Mouse (Mus musculus): ENCODE data around the gene Dync1li2. TPM values are rescaled to one million over a fixed set of nuclear protein-coding genes. Genes with fewer than 3 reads are reported as not detected.
A peak's percentile ranks its signal among the peaks of the same experiment; 100 is the strongest.

Dync1li2 gene
- polyA plus RNA-seq, 1 experiment from 2014 or later: 84.9 TPM

GRCm38 (mm10) chr8:104430230-104430629 is 12.6 kb downstream of the Dync1li2 start:
- Histone ChIP-seq H3K27ac (ENCODE audit: low read depth, low read length) (no peak overlapping the region), H3K4me2 (ENCODE audit: low read depth, low read length) (no peak overlapping the region), H3K4me3 (ENCODE audit: low read depth, low read length) (no peak overlapping the region), H3K36me3 (ENCODE audit: control insufficient read depth, insufficient read depth, low read length) (peaks cover 74% of the 10 kb centered on the region), H3K27me3 (ENCODE audit: control insufficient read depth, insufficient read depth, low read length) (no peaks in the 10 kb centered on the region), H3K4me1 (ENCODE audit: control insufficient read depth, insufficient read depth, low read length) (no peaks in the 10 kb centered on the region), H3K9me3 (ENCODE audit: control insufficient read depth, low read length) (no peaks in the 10 kb centered on the region), H3K9ac (replicated peaks; ENCODE audit: low read depth, low read length) (no peak overlapping the region)
- no peak for ATAC-seq (ENCODE audit: low read depth)
- 90% methylated on average over 7 of the region's 7 CpGs for WGBS

DNA sequence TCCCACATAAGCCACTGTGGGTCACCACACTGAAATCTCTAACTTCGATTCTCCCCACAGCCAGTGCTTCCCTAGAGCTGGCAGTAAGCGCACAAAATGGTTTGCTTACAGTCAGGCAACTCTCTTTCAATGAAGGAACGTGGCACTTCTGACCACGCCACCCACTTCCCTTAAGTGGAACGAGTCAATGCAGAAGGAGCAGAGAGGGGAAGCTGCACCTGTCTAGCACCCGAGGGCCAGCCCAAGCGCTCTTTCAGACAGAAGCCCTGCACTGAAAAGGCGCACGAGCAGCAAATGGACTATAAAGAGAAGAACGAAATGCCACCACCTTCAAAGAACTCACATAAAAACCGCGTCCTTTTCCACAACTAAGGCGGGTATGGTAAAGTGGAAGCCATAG is 15.1 kb downstream of the Dync1li2 start:
- 89% methylated on average over 13 of the region's 13 CpGs for WGBS
- Histone ChIP-seq H3K27ac (ENCODE audit: low read depth, low read length) (no peak overlapping the region), H3K4me2 (ENCODE audit: low read depth, low read length) (no peak overlapping the region), H3K9ac (replicated peaks; ENCODE audit: low read depth, low read length) (no peak overlapping the region), H3K4me3 (ENCODE audit: low read depth, low read length) (no peak overlapping the region), H3K4me1 (ENCODE audit: control insufficient read depth, insufficient read depth, low read length) (no peaks in the 10 kb centered on the region), H3K9me3 (ENCODE audit: control insufficient read depth, low read length) (no peaks in the 10 kb centered on the region), H3K36me3 (ENCODE audit: control insufficient read depth, insufficient read depth, low read length) (peaks cover 79% of the 10 kb centered on the region), H3K27me3 (ENCODE audit: control insufficient read depth, insufficient read depth, low read length) (no peaks in the 10 kb centered on the region)
- ATAC-seq (ENCODE audit: low read depth): no peak

DNA sequence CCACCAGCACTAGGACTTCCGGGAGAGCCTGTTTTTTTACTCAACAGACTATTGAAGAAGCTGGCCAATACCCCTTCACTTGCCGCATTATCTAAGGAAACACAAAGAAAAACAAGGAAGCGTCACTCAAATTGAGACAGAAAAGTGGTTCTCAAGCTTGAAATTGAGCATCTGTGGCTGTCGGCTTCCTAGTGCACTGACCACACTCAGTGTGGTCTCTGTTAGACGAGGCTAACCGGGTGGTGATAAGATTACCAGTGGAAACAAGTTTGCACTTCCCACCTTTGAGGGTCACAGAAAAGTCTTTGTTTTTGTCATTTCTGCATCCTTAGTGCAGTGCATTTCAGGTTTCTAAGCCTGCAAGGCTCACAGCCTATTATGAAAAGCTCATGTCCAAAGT is 20.5 kb downstream of the Dync1li2 start:
- Histone ChIP-seq H3K4me1 (ENCODE audit: control insufficient read depth, insufficient read depth, low read length) (no peaks in the 10 kb centered on the region), H3K9ac (replicated peaks; ENCODE audit: low read depth, low read length) (no peak overlapping the region), H3K4me3 (ENCODE audit: low read depth, low read length) (no peak overlapping the region)

DNA sequence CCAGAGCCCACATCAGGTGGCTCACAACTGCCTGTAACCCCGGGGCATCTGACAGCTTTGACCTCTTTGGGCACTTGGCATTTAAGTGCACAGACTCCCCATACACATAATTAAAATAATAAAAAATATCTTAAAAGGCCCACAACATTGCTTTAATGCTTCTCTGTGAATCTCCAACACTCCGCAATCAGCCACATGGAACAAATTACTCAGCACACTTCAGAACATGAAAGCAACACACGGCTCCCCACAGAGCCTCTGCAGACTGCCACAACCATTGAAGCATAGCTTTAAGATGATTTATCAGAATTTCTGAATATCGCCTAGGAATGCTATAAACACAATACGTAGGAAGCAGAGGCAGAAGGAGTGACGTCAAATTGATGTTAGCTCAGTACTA is 26.8 kb downstream of the Dync1li2 start:
- Histone ChIP-seq H3K4me1 (ENCODE audit: control insufficient read depth, insufficient read depth, low read length) (no peaks in the 10 kb centered on the region), H3K36me3 (ENCODE audit: control insufficient read depth, insufficient read depth, low read length) (peaks cover 29% of the 10 kb centered on the region), H3K4me2 (ENCODE audit: low read depth, low read length) (no peak overlapping the region), H3K9ac (replicated peaks; ENCODE audit: low read depth, low read length) (no peak overlapping the region), H3K27ac (ENCODE audit: low read depth, low read length) (no peak overlapping the region), H3K9me3 (ENCODE audit: control insufficient read depth, low read length) (no peaks in the 10 kb centered on the region), H3K27me3 (ENCODE audit: control insufficient read depth, insufficient read depth, low read length) (no peaks in the 10 kb centered on the region), H3K4me3 (ENCODE audit: low read depth, low read length) (no peak overlapping the region)
- no peak for ATAC-seq (ENCODE audit: low read depth)
- 83% methylated on average over 6 of the region's 6 CpGs for WGBS

More for the DNA sequence above, 20.5 kb downstream of the Dync1li2 start:
- ATAC-seq (ENCODE audit: low read depth): no peak
- H3K4me2 ChIP-seq (ENCODE audit: low read depth, low read length): no peak overlapping the region
- H3K27ac ChIP-seq (ENCODE audit: low read depth, low read length): no peak overlapping the region
- H3K9me3 ChIP-seq (ENCODE audit: control insufficient read depth, low read length): no peaks in the 10 kb centered on the region
- H3K36me3 ChIP-seq (ENCODE audit: control insufficient read depth, insufficient read depth, low read length): peaks cover 80% of the 10 kb centered on the region
- no peaks in the 10 kb centered on the region for H3K27me3 ChIP-seq (ENCODE audit: control insufficient read depth, insufficient read depth, low read length)
- WGBS: 95% methylated on average over 6 of the region's 6 CpGs

- Histone ChIP-seq H3K36me3 (ENCODE audit: control insufficient read depth, insufficient read depth, low read length) (peaks cover 13% of the 10 kb centered on the region), H3K9ac (replicated peaks; ENCODE audit: low read depth, low read length) (no peak overlapping the region), H3K4me3 (ENCODE audit: low read depth, low read length) (no peak overlapping the region), H3K9me3 (ENCODE audit: control insufficient read depth, low read length) (no peaks in the 10 kb centered on the region), H3K27me3 (ENCODE audit: control insufficient read depth, insufficient read depth, low read length) (no peaks in the 10 kb centered on the region), H3K4me1 (ENCODE audit: control insufficient read depth, insufficient read depth, low read length) (no peaks in the 10 kb centered on the region), H3K27ac (ENCODE audit: low read depth, low read length) (no peak overlapping the region), H3K4me2 (ENCODE audit: low read depth, low read length) (no peak overlapping the region)
- ATAC-seq (ENCODE audit: low read depth): 0 out of 2 replicates have a peak, but pooled peaks have one; percentile 29
- WGBS: 43% methylated on average over 3 of the region's 3 CpGs
Observed at GRCm38 (mm10) chr8:104414204-104414603, 28.6 kb downstream of the Dync1li2 start.

GRCm38 (mm10) chr8:104413770-104414169 is 29.1 kb downstream of the Dync1li2 start:
- H3K27ac ChIP-seq (ENCODE audit: low read depth, low read length): no peak overlapping the region
- H3K9ac ChIP-seq (replicated peaks; ENCODE audit: low read depth, low read length): no peak overlapping the region
- peaks cover 11% of the 10 kb centered on the region for H3K36me3 ChIP-seq (ENCODE audit: control insufficient read depth, insufficient read depth, low read length)
- H3K4me1 ChIP-seq (ENCODE audit: control insufficient read depth, insufficient read depth, low read length): no peaks in the 10 kb centered on the region
- no peak overlapping the region for H3K4me3 ChIP-seq (ENCODE audit: low read depth, low read length)
- H3K4me2 ChIP-seq (ENCODE audit: low read depth, low read length): no peak overlapping the region
- peak; percentile 37 for ATAC-seq (ENCODE audit: low read depth)
- WGBS: 84% methylated on average over 4 of the region's 4 CpGs
- H3K27me3 ChIP-seq (ENCODE audit: control insufficient read depth, insufficient read depth, low read length): no peaks in the 10 kb centered on the region
- H3K9me3 ChIP-seq (ENCODE audit: control insufficient read depth, low read length): no peaks in the 10 kb centered on the region

GRCm38 (mm10) chr8:104412805-104413532 is 29.9 kb downstream of the Dync1li2 start:
- H3K4me3 ChIP-seq (ENCODE audit: low read depth, low read length): no peak overlapping the region
- H3K27ac ChIP-seq (ENCODE audit: low read depth, low read length): no peak overlapping the region
- 73% methylated on average over 7 of the region's 7 CpGs for WGBS
- no peaks in the 10 kb centered on the region for H3K4me1 ChIP-seq (ENCODE audit: control insufficient read depth, insufficient read depth, low read length)
- no peak overlapping the region for H3K4me2 ChIP-seq (ENCODE audit: low read depth, low read length)
- ATAC-seq (ENCODE audit: low read depth): no peak
- no peaks in the 10 kb centered on the region for H3K9me3 ChIP-seq (ENCODE audit: control insufficient read depth, low read length)
- H3K36me3 ChIP-seq (ENCODE audit: control insufficient read depth, insufficient read depth, low read length): peaks cover 7% of the 10 kb centered on the region
- no peak overlapping the region for H3K9ac ChIP-seq (replicated peaks; ENCODE audit: low read depth, low read length)
- H3K27me3 ChIP-seq (ENCODE audit: control insufficient read depth, insufficient read depth, low read length): no peaks in the 10 kb centered on the region

- H3K27me3 ChIP-seq (ENCODE audit: control insufficient read depth, insufficient read depth, low read length): no peaks in the 10 kb centered on the region
- WGBS: 96% methylated on average over 3 of the region's 3 CpGs
- H3K9me3 ChIP-seq (ENCODE audit: control insufficient read depth, low read length): no peaks in the 10 kb centered on the region
- no peak overlapping the region for H3K27ac ChIP-seq (ENCODE audit: low read depth, low read length)
- no peaks in the 10 kb centered on the region for H3K4me1 ChIP-seq (ENCODE audit: control insufficient read depth, insufficient read depth, low read length)
- no peak overlapping the region for H3K4me2 ChIP-seq (ENCODE audit: low read depth, low read length)
- no peak for ATAC-seq (ENCODE audit: low read depth)
- H3K4me3 ChIP-seq (ENCODE audit: low read depth, low read length): no peak overlapping the region
- H3K9ac ChIP-seq (replicated peaks; ENCODE audit: low read depth, low read length): no peak overlapping the region
- peaks cover under 1% of the 10 kb centered on the region for H3K36me3 ChIP-seq (ENCODE audit: control insufficient read depth, insufficient read depth, low read length)
Observed at GRCm38 (mm10) chr8:104411972-104412371, 30.9 kb downstream of the Dync1li2 start.

DNA sequence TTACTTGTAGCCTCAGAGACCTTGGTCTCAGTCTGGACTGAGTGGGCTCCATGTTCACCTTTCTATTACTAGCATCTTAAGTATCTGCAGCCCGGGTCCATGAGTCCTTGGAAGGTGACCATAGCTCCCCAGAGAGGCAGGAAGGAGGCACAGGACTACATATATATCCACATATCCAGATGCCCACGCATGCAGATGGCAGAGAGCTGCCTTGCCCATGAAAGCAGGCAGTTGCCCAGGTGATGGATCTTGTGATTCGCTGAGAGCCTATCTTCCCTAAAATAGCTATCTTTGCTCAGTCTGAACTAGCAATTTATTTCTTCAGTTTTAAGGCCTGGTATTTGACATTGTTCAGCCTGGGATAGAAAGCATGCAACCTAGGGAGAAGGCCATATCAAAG is 31.4 kb downstream of the Dync1li2 start:
- no peaks in the 10 kb centered on the region for H3K4me1 ChIP-seq (ENCODE audit: control insufficient read depth, insufficient read depth, low read length)
- H3K4me2 ChIP-seq (ENCODE audit: low read depth, low read length): no peak overlapping the region
- H3K9ac ChIP-seq (replicated peaks; ENCODE audit: low read depth, low read length): no peak overlapping the region
- H3K9me3 ChIP-seq (ENCODE audit: control insufficient read depth, low read length): no peaks in the 10 kb centered on the region
- no peak overlapping the region for H3K27ac ChIP-seq (ENCODE audit: low read depth, low read length)
- ATAC-seq (ENCODE audit: low read depth): no peak
- WGBS: 93% methylated on average over 3 of the region's 3 CpGs
- no peak overlapping the region for H3K4me3 ChIP-seq (ENCODE audit: low read depth, low read length)
- H3K27me3 ChIP-seq (ENCODE audit: control insufficient read depth, insufficient read depth, low read length): no peaks in the 10 kb centered on the region
- no peaks in the 10 kb centered on the region for H3K36me3 ChIP-seq (ENCODE audit: control insufficient read depth, insufficient read depth, low read length)
